Mouse (Mus musculus) ovary, postnatal 10 days (tissue): ENCODE measurements around the gene Ttc9.

ENCODE experiments used
- DNase-seq: peaks from one replicate; pipeline ENCODE4 v3.0.0; 2022; ENCODE audit warnings: low spot score

Ttc9 gene

DNA sequence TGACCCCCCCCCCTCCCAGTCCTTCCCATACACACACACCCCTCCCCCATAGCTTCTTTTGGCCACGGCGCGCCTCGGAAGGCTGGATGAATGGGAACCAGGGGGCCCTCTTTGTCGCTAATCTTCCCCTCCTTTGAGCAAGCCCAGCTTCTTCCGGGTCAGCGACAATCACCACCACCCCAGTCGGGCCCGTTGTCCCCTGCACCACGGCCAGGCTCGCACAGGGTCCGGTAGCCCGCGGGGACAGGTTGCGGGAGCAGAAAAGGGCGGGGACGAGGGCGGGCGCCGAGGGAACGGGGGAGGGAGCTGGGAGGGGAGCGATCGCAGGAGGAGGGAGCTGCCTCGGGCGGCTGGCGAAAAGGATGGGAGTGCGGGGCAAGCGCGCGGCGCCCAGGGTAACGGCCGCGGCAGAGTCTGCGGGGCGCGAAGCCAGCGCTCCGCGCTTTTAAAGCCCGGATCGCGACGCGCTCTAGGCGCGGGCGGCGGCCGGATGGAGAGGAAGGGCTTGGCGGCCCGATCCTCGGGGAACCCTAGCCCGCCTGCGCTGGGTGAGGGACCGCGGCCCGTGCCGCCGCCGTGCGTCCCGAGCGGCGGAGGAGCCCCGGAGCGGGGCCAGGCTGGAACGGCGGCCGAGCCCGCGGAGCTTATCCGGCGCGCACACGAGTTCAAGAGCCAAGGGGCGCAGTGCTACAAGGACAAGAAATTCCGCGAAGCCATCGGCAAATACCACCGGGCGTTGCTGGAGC lies at the start of gene Ttc9:
Ttc9 (plus strand) TSS at position 335 of the 746 bp plus-strand sequence.
- DNase-seq, result peak; percentile 7

DNA sequence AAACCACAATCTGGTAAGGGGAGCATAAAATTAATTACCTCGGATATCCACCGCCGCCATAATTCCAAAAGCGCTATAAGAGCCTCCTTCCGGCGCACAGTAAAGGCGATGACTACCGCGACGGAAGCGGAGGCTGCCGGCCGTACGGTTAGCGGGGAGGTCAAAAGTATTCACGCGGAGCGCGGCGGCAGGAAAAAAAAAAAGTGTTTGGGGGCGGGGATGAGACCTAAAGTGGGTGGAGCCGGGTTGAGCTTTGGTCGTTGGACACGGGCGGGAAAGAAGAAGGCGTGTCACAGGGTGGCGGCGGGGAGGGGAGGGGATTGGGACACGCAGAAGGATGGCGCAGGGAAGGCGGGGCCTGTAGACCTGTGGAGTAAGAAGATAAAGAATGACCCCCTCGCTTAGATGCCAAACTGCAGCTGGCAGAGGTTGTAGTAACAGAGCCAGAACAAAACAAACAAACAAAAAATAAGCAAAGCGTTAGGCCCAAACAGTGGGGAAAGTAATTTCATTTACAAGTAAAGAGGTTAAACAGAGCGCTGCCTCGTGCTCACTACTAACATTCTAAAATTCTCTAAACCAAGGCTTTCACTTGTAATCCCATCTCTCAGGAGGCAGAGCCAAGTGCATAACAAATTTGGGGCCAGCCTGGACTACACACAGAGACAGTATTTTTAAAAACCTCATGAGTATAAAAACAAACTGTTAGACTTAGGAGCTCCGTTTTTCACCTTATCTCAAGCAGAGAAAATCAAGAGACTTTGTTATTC lies 36.0 kb upstream of the Ttc9 start, which contains the start of gene Med6:
Med6 (minus strand) TSS at position 107 of the 770 bp plus-strand sequence.
- peak; percentile 69 for DNase-seq

DNA sequence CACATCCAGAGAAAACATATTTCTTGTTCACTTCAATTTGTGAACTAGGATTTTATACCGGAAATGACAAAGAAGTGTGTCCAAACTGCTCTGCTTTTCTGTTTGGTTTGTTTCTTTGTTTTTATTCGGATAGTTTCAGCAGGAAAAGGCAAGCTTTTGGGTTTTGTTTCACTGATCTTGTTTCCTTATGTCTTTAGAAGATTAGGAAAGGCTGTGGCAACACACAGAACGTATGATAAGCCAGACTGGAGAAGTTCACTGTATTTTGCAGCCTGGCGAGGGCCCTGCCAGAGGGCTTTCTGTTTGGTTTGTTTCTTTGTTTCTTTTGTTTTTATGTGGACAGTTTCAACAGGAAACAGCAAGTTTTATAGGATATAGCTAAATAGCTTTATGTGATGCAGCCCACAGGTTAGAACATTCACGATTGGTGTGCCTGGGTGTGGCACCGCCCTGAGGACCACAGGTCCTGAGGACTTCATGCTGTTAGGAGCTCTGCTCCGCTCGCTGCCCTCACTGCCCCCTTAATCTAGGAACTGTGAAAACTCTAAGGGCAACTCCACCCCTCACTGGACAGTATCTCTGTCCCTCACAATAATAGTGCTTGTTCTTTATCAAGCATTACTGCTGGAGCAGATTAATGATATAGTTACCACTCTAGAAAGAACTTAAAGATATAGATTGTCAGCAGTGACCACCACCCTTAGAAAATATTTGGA lies 34.3 kb upstream of the Ttc9 start:
- DNase-seq, result no peak

DNA sequence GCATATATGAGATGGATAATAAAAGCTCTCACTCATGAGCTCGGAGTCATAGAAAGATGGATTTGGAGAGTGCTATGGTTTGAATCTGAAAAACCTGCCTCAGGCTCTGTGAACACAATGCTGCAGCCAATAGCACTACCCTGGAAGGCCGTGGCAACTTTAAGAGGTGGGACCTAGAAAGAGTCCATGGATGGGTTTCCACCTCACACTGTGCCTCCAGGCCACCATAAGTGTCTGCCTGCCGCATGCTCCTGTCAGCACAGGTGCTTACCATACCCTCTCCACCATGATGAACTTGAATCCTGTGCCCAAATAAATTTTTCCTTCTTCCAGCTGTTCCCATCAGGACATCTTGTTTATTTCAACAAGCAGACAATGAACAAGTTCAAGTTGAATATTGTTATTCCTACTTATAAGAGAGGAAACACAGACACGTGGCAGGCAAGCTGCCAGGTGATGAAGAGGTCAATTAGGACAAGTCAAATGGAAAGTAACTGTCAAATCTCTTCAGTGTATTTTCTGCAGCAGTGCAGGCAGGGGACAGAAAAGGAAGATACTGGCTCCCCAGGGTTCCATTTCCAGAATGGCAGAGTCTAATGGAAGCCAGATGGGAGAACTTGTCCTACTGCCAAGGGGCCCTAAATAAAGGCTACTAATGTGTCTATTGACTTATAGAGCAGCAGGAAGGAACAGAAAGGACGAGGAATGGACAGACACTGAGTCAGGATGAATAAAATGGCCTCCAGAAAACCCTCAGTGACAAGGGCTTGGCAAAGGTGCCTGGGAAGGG lies 25.9 kb upstream of the Ttc9 start:
- DNase-seq, result no peak

DNA sequence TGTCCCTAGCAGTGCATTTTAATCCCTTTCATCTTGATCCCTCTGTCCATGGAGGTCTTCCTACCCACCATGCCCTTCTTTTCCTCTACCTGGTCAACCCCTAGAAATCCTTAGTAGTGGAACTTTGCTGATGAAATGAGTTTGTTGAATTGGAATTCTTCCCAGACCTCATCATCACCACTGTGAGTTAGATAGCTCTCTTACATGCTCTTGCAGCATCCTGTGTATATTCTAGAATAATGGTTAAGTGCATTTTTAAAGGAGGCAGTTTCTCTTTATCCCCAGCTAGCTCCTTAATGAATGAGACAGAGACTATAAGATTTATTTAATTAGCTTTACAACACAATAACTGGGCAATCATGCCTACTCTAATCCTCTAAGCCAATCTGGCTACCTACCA lies 21.6 kb upstream of the Ttc9 start:
- DNase-seq, result no peak

DNA sequence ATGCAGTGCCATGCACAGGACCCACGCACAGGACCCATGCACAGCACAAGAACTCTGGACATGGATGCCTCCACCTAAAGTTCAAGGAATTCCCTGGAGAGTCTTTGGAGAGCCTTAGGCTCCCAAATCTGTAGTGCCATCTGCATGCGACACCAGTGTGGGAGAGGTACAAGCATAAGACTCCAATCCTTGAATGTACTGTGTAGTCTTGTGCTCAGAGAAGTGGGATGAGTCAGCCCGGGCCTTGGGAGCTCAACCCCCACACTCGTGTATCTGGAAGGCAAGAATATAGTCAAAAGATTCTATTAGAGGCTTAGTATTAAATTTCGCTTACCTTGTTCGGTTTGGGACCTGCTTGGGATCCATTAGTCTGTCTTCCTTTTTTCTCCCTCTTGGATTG lies 15.2 kb upstream of the Ttc9 start:
- DNase-seq, result no peak

DNA sequence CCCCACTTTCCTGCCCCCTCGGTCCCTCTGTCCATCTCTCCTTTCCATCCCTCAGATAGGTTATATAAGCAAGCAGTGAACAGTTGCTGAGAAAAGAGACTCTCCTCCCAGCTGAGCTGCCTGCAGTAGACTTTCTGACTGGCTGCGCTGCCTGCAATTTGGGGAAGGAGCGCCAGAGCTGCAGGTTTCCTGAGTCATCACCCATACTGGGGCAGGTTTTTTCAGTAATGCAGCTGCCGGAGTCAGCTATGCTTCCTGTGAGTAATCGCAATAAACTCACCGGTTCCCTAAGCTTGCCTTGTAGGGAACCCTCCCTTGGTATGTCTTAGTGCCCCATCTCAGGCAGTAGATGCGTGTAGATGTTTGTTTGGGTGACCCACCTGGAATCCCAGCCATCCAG lies 14.1 kb upstream of the Ttc9 start:
- no peak for DNase-seq

DNA sequence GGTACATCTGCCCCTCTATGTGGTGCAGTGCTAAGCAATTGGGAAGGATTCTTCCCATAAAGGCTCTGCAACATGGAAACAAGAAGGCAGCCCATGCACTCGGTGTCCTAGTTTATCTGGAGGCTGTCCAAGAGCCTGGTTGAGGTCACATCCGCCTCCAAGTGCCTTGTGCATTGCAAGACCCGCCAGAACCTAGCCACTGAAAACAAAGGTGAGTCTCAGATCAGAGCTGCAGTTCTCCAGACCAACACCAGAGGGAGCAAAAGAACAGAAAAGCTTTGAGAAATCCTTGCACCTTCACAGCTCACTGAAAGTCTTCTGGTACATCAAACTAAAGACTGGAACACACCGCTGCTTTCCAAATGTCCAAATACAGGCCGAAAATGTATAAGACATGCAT lies 11.7 kb upstream of the Ttc9 start:
- DNase-seq, result peak; percentile 38

DNA sequence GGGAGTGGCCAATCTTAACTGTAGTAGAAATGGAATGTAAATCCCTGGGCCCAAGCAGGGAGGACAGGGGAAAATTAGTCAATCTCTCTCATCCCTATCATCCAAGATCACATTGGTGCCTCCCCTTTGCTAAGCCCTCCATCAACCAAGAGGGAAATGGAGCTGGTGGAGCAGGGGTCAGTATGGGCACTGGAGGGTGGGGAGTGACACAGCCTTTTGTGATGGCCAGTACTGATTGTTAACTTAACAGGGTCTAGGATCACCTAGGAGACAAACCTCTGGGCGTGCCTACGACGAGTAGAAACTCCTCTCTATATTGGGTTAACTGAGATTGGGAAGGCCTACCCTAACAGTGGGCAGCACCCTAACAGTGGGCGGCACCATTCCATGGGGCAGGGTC lies 7.7 kb upstream of the Ttc9 start:
- DNase-seq, result no peak

DNA sequence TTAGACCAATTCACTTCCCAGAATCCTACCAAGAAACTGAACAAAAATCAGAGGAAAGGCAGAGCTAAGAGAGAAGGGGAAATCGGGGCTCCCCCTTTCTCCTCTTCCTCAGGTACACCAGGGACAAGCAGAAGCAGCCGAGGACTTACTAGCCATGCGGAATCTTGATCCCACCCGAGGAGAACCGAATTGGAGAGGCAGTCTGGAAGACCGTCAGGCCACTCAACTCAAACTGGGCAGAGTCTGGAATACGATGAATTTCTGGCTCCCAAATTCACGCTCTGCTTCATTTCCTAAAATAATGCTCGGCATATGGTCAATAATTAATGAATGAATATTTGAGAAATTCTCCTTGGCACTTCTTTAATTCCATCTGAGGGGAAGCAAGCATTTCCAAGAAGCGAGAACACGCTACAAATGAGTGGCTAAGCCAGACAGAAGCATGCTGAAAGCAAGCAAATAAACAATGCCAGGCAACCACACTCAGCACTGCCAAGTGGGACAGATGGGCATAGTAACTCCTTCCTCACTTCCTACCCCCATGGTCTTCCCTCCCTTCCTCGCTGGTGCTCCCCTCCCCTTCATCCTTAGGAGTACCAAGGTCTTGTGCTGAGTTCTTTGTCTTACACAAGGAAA lies 4.7 kb upstream of the Ttc9 start:
- DNase-seq, result no peak

DNA sequence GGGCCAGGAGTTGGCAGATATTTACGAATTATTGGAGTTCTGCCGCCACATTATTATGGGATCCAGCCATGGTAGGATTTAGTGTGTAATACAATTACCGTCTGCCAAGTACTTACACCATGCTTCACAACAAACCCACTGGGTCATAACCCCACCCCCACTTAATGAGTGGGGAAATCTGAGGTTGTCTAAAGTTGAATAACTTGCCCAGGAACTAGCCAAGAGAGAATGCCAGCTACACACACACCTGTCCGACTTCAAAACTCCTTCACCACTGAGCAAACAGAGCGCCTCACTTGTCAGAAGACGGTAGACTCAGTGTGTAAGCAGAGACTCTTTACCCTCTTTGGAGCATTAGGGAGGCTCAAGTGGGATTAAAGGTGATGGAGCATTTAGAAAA lies 3.6 kb upstream of the Ttc9 start:
- DNase-seq, result no peak

DNA sequence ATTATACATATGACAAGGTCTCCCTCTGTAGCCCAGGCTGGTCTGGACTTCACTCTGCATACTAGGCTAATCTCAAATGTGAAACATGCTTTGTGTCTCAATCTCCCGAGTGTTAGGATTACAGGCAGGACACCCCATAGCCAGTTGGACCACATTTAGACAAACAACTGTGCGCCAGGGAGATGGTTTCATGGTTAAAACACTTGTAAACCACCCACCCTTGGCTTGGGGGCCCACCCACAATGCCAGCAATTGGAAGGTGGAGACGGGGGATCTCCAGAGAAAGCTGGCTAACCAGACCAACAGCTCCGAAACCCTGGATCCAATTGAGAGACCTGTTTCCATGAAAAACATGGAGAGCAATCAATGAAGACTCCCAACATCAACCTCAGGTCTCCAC lies 3.0 kb upstream of the Ttc9 start:
- no peak for DNase-seq

DNA sequence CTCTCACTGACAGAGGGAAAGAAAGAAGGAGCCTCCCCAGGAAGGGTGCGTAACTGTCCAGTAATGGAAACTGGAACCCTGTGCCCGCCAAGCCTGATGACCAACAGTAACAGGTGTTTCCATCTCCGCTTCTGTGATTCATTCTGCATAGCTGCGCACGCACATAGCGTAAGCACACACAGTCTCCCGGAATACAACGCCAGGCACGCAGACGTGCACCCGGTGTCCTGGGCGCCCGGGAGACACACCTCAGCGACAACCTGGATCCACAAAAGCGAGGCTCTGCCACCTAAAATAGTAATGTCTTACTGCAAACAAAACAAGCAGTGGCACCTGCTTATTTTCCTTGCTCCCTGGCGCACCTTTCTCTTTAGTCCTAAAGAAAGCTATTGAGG lies 532 bp upstream of the Ttc9 start:
- DNase-seq, result peak; percentile 1

DNA sequence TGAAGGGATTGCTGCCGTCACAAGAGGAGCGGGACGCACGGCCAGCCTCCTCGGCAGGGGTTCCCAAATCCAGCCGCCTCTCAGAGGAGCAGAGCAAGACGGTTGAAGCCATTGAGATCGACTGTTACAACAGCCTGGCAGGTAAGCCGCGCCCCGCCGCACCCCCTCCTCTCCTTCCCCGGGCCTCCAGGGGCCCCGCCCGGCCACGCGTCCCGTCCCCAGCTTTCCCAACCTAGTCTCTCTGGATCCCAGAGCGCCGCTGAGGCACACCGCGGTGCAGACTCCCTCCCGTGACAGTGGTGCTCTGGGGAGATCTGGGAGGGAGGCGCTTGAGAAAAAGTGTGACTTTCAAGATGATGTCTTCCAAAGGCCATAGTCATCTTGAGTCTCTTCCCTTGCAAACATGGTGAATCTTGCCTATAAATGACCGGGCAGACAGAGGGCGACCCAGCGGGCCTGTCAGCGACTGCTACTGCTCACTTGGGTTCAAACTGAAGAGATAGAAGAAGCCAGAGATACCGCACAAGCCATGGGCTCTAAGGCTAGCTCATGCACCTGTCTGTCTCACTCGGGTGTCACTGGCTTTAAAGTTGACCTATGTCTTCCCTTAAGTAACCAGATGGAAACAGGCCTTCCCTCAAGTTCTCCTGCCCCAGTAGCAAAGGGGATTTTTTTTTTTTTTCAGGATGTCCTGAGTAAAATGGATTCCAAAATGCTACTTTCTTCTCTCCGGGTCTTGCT lies 782 bp downstream of the Ttc9 start:
- peak; percentile 6 for DNase-seq

DNA sequence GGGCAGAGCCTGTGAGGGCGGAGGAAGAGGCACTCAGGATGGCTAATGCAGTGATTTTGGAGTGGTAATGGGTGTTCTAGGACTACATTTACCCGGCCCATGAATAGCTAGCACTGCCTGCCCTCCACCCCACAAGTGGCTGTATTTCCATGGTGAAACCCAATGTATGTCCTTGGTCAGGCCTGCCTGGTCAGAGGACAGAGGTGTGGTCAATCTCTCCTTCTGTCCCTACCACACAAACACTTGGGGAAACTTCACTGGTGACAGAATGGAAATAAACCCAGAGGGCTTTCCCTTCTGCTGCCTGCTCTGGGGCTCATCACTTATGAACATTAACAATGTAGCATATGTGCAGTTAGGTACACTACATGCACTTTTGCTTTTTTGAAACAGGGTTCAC lies 2.2 kb downstream of the Ttc9 start:
- DNase-seq, result no peak

DNA sequence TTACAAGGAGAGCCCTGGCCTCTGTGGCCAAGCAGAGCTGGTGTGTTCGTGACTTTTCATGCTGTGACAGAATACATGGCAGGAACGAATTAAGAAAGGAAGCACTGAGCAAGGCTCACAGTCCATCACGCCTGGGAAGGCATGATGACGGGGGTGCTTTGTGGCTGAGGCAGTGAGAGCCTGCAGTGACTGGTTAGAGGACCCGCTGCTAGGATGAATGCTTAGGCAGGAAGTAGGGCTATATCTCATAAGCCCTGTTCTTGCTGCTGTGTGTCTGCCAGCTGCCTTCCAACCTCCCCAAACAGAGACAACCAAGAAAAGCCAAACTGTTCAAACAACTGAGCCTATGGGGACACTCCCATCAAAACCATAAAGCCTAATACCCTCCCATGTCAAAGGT lies 9.6 kb downstream of the Ttc9 start:
- no peak for DNase-seq

DNA sequence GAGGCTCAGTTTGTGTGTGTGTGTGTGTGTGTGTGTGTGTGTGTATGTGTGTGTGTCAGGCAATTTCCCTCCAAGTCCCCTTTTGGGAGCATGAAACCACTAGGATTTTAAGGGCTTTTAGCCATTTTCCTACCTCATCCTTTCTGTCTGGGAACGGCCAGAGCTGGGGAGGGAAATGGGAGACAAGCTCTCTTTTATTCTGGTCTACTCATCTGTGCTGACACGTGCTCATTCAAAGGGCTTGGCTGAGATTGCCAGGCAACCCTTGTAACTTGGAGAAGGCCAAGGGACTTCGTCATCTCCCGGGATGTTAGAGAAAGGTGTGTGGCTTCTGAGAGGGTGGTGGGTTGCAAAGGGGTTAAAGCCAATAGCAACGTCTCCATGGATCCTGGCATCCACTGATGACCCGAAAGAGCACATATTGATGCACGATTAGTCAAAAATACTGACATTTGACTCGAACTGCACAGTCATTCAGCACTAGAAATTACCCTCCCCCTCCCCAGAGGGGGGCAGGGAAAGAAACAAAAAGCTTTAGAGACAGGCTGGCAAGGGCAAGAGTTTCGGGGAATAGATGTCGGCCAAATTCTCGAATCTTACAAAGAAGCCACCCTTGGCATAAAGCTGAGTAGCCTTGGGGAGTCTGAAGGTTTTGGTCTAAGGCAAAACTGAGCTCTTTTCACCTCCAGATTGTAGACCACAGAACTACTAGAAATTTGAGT lies 11.5 kb downstream of the Ttc9 start:
- DNase-seq, result no peak

DNA sequence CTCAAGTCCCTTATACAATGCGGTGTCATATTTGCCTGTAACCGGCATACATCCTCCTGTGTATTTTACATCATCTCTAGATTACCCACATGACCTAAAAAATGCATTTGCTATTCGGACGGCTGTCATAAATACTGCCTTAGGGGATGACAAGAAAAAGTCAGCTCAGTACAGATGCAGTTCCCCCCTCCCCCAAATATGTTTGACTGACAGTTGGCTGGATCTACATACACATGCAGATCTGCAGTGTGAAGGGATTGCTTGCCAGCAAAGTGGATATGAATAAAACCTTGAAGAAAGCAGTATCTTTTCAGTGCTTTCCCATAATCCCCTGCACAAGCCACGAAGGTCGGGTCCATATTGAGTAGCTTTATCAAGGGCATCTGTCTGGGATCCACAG lies 15.8 kb downstream of the Ttc9 start:
- no peak for DNase-seq

DNA sequence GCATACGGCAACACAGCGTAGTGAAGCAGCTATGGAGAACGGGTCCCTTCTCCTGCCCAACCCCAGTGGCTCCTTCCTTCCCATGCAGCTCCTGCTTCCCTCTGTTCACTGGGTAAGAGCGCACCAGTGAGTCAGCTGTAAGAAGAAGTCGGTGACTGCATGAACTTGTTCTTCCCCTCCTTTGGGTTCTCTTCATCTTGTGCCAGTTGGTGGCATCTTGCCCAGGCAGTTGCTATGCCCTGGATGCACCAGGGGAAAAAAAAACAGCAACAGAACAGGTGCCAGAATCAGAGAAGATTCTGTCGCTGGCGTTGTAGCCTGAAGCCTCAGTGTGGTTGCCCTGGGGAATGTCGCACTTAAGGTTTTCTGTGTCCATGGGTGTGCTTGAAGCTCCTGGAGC lies 22.3 kb downstream of the Ttc9 start:
- DNase-seq, result peak; percentile 8

DNA sequence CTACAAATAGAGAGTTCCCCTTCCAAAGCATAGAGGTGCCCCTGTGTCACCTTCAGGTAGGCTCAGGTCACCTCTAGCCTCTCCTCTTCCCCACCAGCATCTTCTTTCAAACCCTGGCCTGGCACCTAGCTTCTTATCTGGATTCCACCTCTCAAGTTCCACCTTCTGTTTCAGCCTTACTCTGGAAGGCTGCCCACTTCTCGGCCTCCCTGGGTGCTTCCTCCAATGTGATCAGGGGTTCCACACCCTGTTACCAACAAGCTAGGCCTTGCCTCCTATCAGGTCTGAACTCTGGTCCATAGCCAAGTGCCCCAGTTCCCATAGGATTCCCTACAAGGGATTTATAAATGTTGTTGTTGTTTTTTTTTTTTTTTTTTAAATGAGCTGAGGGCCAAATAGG lies 26.3 kb downstream of the Ttc9 start:
- no peak for DNase-seq
